ENCODE assay signal across 19 mouse cellular contexts in the genomic region with DNA sequence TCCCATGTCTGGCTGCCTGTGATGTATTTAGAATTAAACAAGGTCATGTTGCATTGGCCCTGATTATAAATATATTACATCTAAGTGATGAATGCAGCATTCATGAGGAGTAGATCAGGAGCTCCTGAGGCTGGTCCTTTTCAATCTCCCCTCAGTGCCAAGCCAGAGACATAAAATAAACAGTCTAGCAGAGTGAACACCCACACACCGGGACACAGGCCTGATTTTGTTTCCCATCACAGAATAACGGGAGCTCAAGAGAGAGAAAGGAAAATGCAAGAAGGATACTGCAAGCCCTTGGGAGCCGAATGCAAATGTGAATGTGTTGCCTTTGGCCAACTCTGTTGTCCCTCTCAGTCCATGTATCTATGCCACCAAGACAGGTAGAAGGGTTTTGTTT.
"Had no signal": no experiment of that assay in that cellular context is flagged by ENCODE, and none has a peak within 500 bp of the region (broad histone marks: within the 10 kb centered on the region; RNA-seq: fewer than 3 reads in every experiment).

No protein-coding gene starts in this region.

- H3K4me3 ChIP-seq: limb, embryonic 10.5 days; limb, embryonic 13.5 days; liver, embryonic 12.5 days; liver, embryonic 15.5 days; midbrain, embryonic 12.5 days; midbrain, embryonic 15.5 days; neural tube, embryonic 12.5 days; neural tube, embryonic 15.5 days; stomach, embryonic 15.5 days had no signal

- ATAC-seq: inflammation-experienced regulatory T-cells, adult 6 months; intestine, embryonic 16.5 days; liver, embryonic 12.5 days; midbrain, embryonic 15.5 days had no signal

- H3K27ac ChIP-seq: limb, embryonic 10.5 days; limb, embryonic 13.5 days; liver, embryonic 12.5 days; liver, embryonic 15.5 days; macrophage; midbrain, embryonic 12.5 days; midbrain, embryonic 15.5 days; neural tube, embryonic 12.5 days; stomach, embryonic 15.5 days had no signal

- H3K9ac ChIP-seq: limb, embryonic 13.5 days; liver, embryonic 12.5 days; liver, embryonic 15.5 days; midbrain, embryonic 12.5 days; midbrain, embryonic 15.5 days; neural tube, embryonic 12.5 days; neural tube, embryonic 15.5 days; stomach, embryonic 15.5 days had no signal

- H3K27me3 ChIP-seq: limb, embryonic 13.5 days; liver, embryonic 12.5 days; liver, embryonic 15.5 days; midbrain, embryonic 12.5 days; midbrain, embryonic 15.5 days; neural tube, embryonic 12.5 days; neural tube, embryonic 15.5 days; stomach, embryonic 15.5 days had no signal

- H3K36me3 ChIP-seq: limb, embryonic 10.5 days; limb, embryonic 13.5 days; liver, embryonic 12.5 days; liver, embryonic 15.5 days; midbrain, embryonic 12.5 days; midbrain, embryonic 15.5 days; neural tube, embryonic 12.5 days; neural tube, embryonic 15.5 days; stomach, embryonic 15.5 days had no signal

- H3K9me3 ChIP-seq: limb, embryonic 10.5 days; limb, embryonic 13.5 days; liver, embryonic 15.5 days; midbrain, embryonic 12.5 days; midbrain, embryonic 15.5 days; neural tube, embryonic 12.5 days; neural tube, embryonic 15.5 days; stomach, embryonic 15.5 days had no signal

- H3K4me1 ChIP-seq: liver, embryonic 12.5 days; liver, embryonic 15.5 days; stomach, embryonic 15.5 days had no signal

- DNase-seq: kidney, adult 18-20 months; kidney, postnatal 10 days; kidney, postnatal 36 days; liver; lung, adult 18-20 months; spleen, adult 18-20 months; thymus, postnatal 25 days had no signal

- H3K4me2 ChIP-seq: limb, embryonic 13.5 days; liver, embryonic 12.5 days; liver, embryonic 15.5 days; midbrain, embryonic 12.5 days; midbrain, embryonic 15.5 days; neural tube, embryonic 12.5 days; neural tube, embryonic 15.5 days; stomach, embryonic 15.5 days had no signal
